Mouse (Mus musculus): ENCODE data around the gene Mak.

DNA sequence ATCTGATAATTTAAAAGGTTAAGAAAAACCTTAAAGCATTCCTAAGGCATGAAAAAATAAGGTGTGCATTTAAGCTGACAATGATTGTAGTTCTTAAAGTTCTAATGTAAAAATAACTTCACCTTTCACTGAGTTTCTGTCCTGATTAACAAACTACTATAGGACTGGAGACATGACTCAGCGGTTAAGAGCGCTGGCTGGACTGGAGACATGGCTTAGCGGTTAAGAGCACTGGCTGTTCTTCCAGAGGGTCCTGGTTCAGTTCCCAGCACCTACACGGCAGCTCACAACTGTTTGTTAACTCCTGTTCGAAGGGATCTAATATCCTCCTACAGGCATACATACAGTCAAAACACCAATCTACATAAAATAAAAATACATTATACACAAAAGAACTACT is 77.5 kb downstream of the Mak start:
- TF ChIP-seq POLR2A (IDR thresholded peaks at IDR 0.05; ENCODE audit: control insufficient read depth, extremely low read depth, insufficient read depth, low read length, poor library complexity) (no peak), CTCF (IDR thresholded peaks at IDR 0.05; ENCODE audit: borderline replicate concordance, control insufficient read depth, extremely low read depth, insufficient read depth, low read length, poor library complexity) (no peak)

All from thymus, adult 2 months (tissue).